Mouse (Mus musculus) ES-E14 (cell line): ENCODE measurements at regions not wholly inside any gene's neighbourhood (a gene's known extent, or its start where the extent isn't known, plus 50 kb on each side); places are given as distances from the start of the nearest gene placed in this dataset.

Source experiments
- DNase-seq: peaks from one replicate; pipeline ENCODE4 v3.0.0-alpha.2; 2013; ENCODE audit warnings: low read depth, low spot score
- H3K27ac ChIP-seq: 2 replicates; pipeline ENCODE4 v1.5.1; 2012; ENCODE audit warnings: low read depth, mild to moderate bottlenecking, low read length, moderate library complexity, mixed read lengths; ENCODE audit not compliant: poor library complexity, insufficient read depth, severe bottlenecking
- H3K36me3 ChIP-seq: 2 replicates; pipeline ENCODE4 v1.6.1; 2012; ENCODE audit warnings: mild to moderate bottlenecking, low read length, moderate library complexity, mixed read lengths; ENCODE audit not compliant: control insufficient read depth, poor library complexity, insufficient read depth, severe bottlenecking
- H3K4me1 ChIP-seq, 2 experiments: fragments of 150-350 bp in 1 of 2; sonication (generic) in 1 of 2; 2 replicates each; pipeline ENCODE4 v1.6.1; 2012; ENCODE audit warnings: low read length in 2 of 2, mild to moderate bottlenecking in 1 of 2, mixed read lengths in 1 of 2; ENCODE audit not compliant: control insufficient read depth in 2 of 2, insufficient read depth in 2 of 2, poor library complexity in 1 of 2
- H3K4me3 ChIP-seq, 2 experiments: fragments of 150-350 bp in 1 of 2; sonication (generic) in 1 of 2; 2 replicates each; pipeline ENCODE4 v1.5.1; 2012; ENCODE audit warnings: low read length in 2 of 2, low read depth in 1 of 2, mild to moderate bottlenecking in 1 of 2, mixed read lengths in 1 of 2; ENCODE audit not compliant: insufficient read depth in 1 of 2, poor library complexity in 1 of 2, severe bottlenecking in 1 of 2
- H3K9ac ChIP-seq: 2 replicates; pipeline ENCODE4 v1.6.1; 2012; ENCODE audit warnings: low read depth, mild to moderate bottlenecking, low read length, mixed read lengths; ENCODE audit not compliant: poor library complexity, insufficient read depth, severe bottlenecking
- H3K9me3 ChIP-seq: fragments of 150-350 bp; sonication (generic); 2 replicates; pipeline ENCODE4 v1.6.1; 2012; ENCODE audit warnings: low read depth, mild to moderate bottlenecking, low read length; ENCODE audit not compliant: control insufficient read depth, insufficient read depth
- CHD2 ChIP-seq: IDR thresholded peaks from 2 replicates; pipeline ENCODE4 v1.6.1; 2014; ENCODE audit warnings: mild to moderate bottlenecking, low read depth, low read length, inconsistent platforms
- HCFC1 ChIP-seq: IDR thresholded peaks from 2 replicates; pipeline ENCODE4 v1.6.1; 2012; ENCODE audit warnings: low read length, inconsistent platforms, borderline replicate concordance; ENCODE audit not compliant: insufficient read depth
- MAFK ChIP-seq: IDR thresholded peaks from 2 replicates; pipeline ENCODE4 v1.6.1; 2014; ENCODE audit warnings: mild to moderate bottlenecking, low read depth, low read length, inconsistent platforms; ENCODE audit not compliant: insufficient read depth
- ZC3H11A ChIP-seq: IDR thresholded peaks from 2 replicates; pipeline ENCODE4 v1.6.1; 2012; ENCODE audit warnings: low read depth, mild to moderate bottlenecking, inconsistent platforms, low read length, borderline replicate concordance
- ZNF384 ChIP-seq: IDR thresholded peaks from 2 replicates; pipeline ENCODE4 v1.6.1; 2012; ENCODE audit warnings: low read depth, low read length, inconsistent platforms
- in situ Hi-C, 2 experiments: fragments of 600-800 bp; cut with MboI; formaldehyde crosslinking; loops; one replicate each; pipeline ENCODE4 v1.15.1; 2025; ENCODE audit warnings: low sequenced_read_pairs in 2 of 2, inconsistent platforms in 1 of 2; ENCODE audit not compliant: unreplicated experiment in 2 of 2

DNA sequence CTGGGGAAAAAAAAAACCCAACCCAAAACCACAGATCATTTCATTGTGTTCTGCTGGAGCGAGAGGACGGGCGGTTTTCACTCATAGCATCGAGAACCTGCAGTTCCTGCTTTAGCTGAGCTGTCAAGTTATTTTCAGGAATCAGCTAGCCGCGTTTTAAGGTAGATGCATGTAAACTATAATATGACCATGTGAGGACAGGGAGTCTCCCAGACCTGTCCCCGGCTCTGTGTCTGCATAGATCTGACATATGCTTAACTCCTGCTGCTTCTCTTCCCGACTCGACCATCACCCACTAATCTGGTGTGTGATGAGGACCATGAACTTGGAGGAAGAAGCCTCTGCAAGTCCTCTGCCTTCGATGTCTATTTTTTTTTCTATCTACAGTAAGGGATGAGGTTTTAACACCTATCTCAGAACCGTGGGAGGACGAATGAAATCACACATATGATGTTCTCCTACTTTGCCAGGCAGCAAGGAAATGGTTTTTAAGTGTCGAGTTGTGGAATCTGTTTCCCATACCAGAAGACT, 128.5 kb downstream of the Gm10260 start:
- DNase-seq: no peak
- H3K36me3 ChIP-seq: no peaks in the 10 kb centered on the region; the same call in 1 of the 2 replicates
- in situ Hi-C loops: no loop called here

DNA sequence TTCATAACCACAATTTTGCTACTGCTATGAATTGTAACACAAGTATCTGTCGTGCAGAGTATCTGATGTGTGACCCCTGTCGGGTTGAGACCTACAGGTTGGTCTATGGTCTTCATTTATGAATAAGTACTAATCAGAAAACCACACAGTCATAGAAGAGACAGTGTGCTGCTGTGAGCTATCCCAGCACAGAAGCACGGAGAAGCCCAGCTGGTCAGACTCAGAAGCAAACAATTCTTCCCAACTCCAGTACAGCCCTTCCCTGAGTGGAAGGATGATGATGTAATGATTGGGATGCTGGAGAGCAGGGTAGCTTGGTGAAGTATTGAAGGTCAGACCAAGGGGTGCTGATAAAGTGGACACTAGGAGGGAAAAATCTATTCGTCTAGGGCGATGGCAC, 129.5 kb downstream of the Gm10260 start:
- peaks cover 0 to 3% of the 10 kb centered on the region in 2 experiments; a peak in 1 of 4 replicates for H3K4me1 ChIP-seq
- H3K9me3 ChIP-seq: no peaks in the 10 kb centered on the region
- no peaks in the 10 kb centered on the region; the same call in 1 of the 2 replicates for H3K36me3 ChIP-seq
- TF ChIP-seq ZC3H11A: no peak
- no peak for TF ChIP-seq CHD2
- DNase-seq: no peak
- no peak overlapping the region for H3K27ac ChIP-seq
- in situ Hi-C loops: no loop called here
- H3K9ac ChIP-seq: no peak overlapping the region
- H3K4me3 ChIP-seq: no peak overlapping the region

More for the DNA sequence above, 128.5 kb downstream of the Gm10260 start:
- TF ChIP-seq HCFC1: no peak
- no peak for TF ChIP-seq MAFK
- no peak for TF ChIP-seq ZC3H11A
- TF ChIP-seq ZNF384: no peak
- no peak for TF ChIP-seq CHD2
- Histone ChIP-seq H3K4me1 (peaks cover 0 to 3% of the 10 kb centered on the region in 2 experiments; a peak in 1 of 4 replicates), H3K9ac (no peak overlapping the region), H3K27ac (no peak overlapping the region), H3K4me3 (no peak overlapping the region), H3K9me3 (no peaks in the 10 kb centered on the region)

GRCm38 (mm10) chr13:97628608-97629007, 131.8 kb downstream of the Gm10260 start:
- H3K27ac ChIP-seq: no peak overlapping the region
- H3K4me1 ChIP-seq: no peaks in the 10 kb centered on the region
- H3K4me3 ChIP-seq: no peak overlapping the region
- no peak overlapping the region for H3K9ac ChIP-seq
- TF ChIP-seq ZC3H11A: no peak
- TF ChIP-seq HCFC1: no peak
- TF ChIP-seq CHD2: no peak
- no peak for TF ChIP-seq ZNF384
- TF ChIP-seq MAFK: no peak
- no peaks in the 10 kb centered on the region; the same call in 1 of the 2 replicates for H3K36me3 ChIP-seq
- no peaks in the 10 kb centered on the region for H3K9me3 ChIP-seq
- in situ Hi-C loops: no loop called here
- no peak for DNase-seq

GRCm38 (mm10) chr13:97627247-97627646, 133.2 kb downstream of the Gm10260 start:
- Histone ChIP-seq H3K9me3 (no peaks in the 10 kb centered on the region), H3K9ac (no peak overlapping the region), H3K4me3 (no peak overlapping the region), H3K4me1 (no peaks in the 10 kb centered on the region), H3K27ac (no peak overlapping the region), H3K36me3 (no peaks in the 10 kb centered on the region; the same call in 1 of the 2 replicates)
- no peak for DNase-seq
- TF ChIP-seq ZC3H11A: no peak
- TF ChIP-seq HCFC1: no peak
- no peak for TF ChIP-seq CHD2
- no peak for TF ChIP-seq ZNF384
- TF ChIP-seq MAFK: no peak
- in situ Hi-C loops: no loop called here

GRCm38 (mm10) chr13:97626786-97627185, 133.6 kb downstream of the Gm10260 start:
- H3K36me3 ChIP-seq: no peaks in the 10 kb centered on the region; the same call in 1 of the 2 replicates
- TF ChIP-seq ZNF384 (no peak), HCFC1 (no peak), MAFK (no peak), ZC3H11A (no peak)
- no peak for DNase-seq
- no peak overlapping the region for H3K4me3 ChIP-seq
- H3K9me3 ChIP-seq: no peaks in the 10 kb centered on the region
- in situ Hi-C loops: no loop called here
- no peak overlapping the region for H3K9ac ChIP-seq
- H3K27ac ChIP-seq: no peak overlapping the region
- H3K4me1 ChIP-seq: no peaks in the 10 kb centered on the region
